Mouse (Mus musculus) granulocyte monocyte progenitor cell, adult 5-6 weeks (primary cell): ENCODE measurements around the gene Itpka. TPM values are rescaled to one million over a fixed set of nuclear protein-coding genes. Genes with fewer than 3 reads are reported as not detected.

Experiments used
- total RNA-seq, 2 experiments: library from RNA; stranded (forward) in 1 of 2; stranded (reverse) in 1 of 2; fragments of 200-712, 200-1000 nt in 1 of 2; fragments of >200 nt in 1 of 2; fragmentation: Nextera tagmentation in 1 of 2; gene quantifications; 2 replicates each; pipeline ENCODE4 v1.2.3; 2014 to 2017

The Itpka gene
- total RNA-seq, 2 experiments from 2014 or later = 0.57 TPM; not detected in 1

Other genes starting within 250 kb of the Itpka start
- 0.13 TPM in 1 of 2 replicates, not detected in the other for gene Exd1, start 194.7 kb upstream of the Itpka start, total RNA-seq (2014; fragmentation: Nextera tagmentation)
- 0.31 TPM in 1 of 2 replicates, not detected in the other for gene Exd1, start 194.7 kb upstream of the Itpka start, total RNA-seq (2017)
- gene Chp1, start 194.6 kb upstream of the Itpka start, total RNA-seq (2014; fragmentation: Nextera tagmentation) = 53.9 and 55.8 TPM in 2 replicates
- gene Chp1, start 194.6 kb upstream of the Itpka start, total RNA-seq (2017) = 46.9 and 53.5 TPM in 2 replicates
- 11.5 and 17.2 TPM in 2 replicates for gene Nusap1, start 124.0 kb upstream of the Itpka start, total RNA-seq (2014; fragmentation: Nextera tagmentation)
- gene Nusap1, start 124.0 kb upstream of the Itpka start, total RNA-seq (2017) = 95.4 and 98.2 TPM in 2 replicates
- gene Oip5, start 123.9 kb upstream of the Itpka start, total RNA-seq (2014; fragmentation: Nextera tagmentation) = 12.2 and 19.0 TPM in 2 replicates
- gene Oip5, start 123.9 kb upstream of the Itpka start, total RNA-seq (2017) = 17.7 and 19.9 TPM in 2 replicates
- 30.0 and 30.7 TPM in 2 replicates for gene Ndufaf1, start 79.5 kb upstream of the Itpka start, total RNA-seq (2014; fragmentation: Nextera tagmentation)
- gene Ndufaf1, start 79.5 kb upstream of the Itpka start, total RNA-seq (2017) = 22.1 and 23.6 TPM in 2 replicates
- gene Rtf1, start 67.3 kb upstream of the Itpka start, total RNA-seq (2014; fragmentation: Nextera tagmentation) = 45.2 and 49.5 TPM in 2 replicates
- gene Rtf1, start 67.3 kb upstream of the Itpka start, total RNA-seq (2017) = 33.3 and 38.8 TPM in 2 replicates
- not detected in 2 replicates for gene Ltk, start 18.1 kb downstream of the Itpka start, total RNA-seq (2014; fragmentation: Nextera tagmentation)
- gene Ltk, start 18.1 kb downstream of the Itpka start, total RNA-seq (2017) = not detected in 2 replicates
- gene Rpap1, start 45.2 kb downstream of the Itpka start, total RNA-seq (2014; fragmentation: Nextera tagmentation) = 15.8 and 16.1 TPM in 2 replicates
- gene Rpap1, start 45.2 kb downstream of the Itpka start, total RNA-seq (2017) = 10.7 and 11.7 TPM in 2 replicates
- gene Tyro3, start 55.4 kb downstream of the Itpka start, total RNA-seq (2014; fragmentation: Nextera tagmentation) = 0.15 TPM in 1 of 2 replicates, not detected in the other
- gene Tyro3, start 55.4 kb downstream of the Itpka start, total RNA-seq (2017) = not detected in 2 replicates
- 71.3 and 81.4 TPM in 2 replicates for gene Mga, start 154.9 kb downstream of the Itpka start, total RNA-seq (2014; fragmentation: Nextera tagmentation)
- gene Mga, start 154.9 kb downstream of the Itpka start, total RNA-seq (2017) = 61.2 and 71.1 TPM in 2 replicates
- 3.0 and 3.8 TPM in 2 replicates for gene Mapkbp1, start 230.4 kb downstream of the Itpka start, total RNA-seq (2014; fragmentation: Nextera tagmentation)
- gene Mapkbp1, start 230.4 kb downstream of the Itpka start, total RNA-seq (2017) = 4.3 and 7.6 TPM in 2 replicates